Mouse (Mus musculus): ENCODE measurements around the gene Gnaq. TPM values are rescaled to one million over a fixed set of nuclear protein-coding genes. Genes with fewer than 3 reads are reported as not detected.

Gene Gnaq
- total RNA-seq, 2 experiments from 2014 or later = 188 to 210 TPM

DNA sequence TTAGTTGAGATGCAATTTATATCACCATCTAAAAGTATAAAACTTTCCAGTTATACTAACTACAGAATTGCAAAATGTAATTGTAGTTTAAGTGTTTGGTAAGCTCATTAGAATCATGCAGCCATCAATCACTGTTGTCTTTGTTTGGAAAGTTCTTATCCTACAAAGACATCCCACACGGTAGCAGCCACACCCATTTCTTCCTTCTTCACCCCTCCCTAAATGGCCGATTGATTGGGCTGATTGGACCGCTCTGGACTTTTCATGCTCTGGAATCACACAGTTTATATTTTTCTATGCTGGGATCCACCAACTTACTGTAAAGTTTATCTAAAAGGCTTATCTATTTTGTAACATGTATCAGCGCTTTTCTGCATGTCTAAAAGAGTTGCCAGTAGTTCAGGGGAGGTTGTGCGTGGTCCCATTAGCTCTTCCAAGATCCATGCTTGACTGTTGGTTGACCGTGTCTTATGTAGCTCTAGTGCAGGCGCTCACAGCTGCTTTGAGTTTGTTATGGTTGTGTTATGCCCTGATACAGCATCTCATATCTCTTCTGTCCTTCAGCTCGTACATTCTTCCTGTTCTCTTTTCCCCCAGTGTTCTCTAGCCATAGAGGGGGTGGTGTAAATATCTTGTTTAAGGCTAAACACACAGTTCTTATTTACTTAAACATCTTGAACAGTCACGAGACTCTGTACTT lies 56.6 kb downstream of the Gnaq start:
- DNase-seq (ENCODE audit: extremely low spot score in 1 of 2, low spot score in 1 of 2) = no peak

- DNase-seq (ENCODE audit: extremely low spot score in 1 of 2, low spot score in 1 of 2) = no peak
These were observed 65.5 kb downstream of the Gnaq start for GRCm38 (mm10) chr19:16198162-16198561.

GRCm38 (mm10) chr19:16201356-16201755 lies 68.7 kb downstream of the Gnaq start:
- DNase-seq (ENCODE audit: extremely low spot score in 1 of 2, low spot score in 1 of 2) = no peak

DNA sequence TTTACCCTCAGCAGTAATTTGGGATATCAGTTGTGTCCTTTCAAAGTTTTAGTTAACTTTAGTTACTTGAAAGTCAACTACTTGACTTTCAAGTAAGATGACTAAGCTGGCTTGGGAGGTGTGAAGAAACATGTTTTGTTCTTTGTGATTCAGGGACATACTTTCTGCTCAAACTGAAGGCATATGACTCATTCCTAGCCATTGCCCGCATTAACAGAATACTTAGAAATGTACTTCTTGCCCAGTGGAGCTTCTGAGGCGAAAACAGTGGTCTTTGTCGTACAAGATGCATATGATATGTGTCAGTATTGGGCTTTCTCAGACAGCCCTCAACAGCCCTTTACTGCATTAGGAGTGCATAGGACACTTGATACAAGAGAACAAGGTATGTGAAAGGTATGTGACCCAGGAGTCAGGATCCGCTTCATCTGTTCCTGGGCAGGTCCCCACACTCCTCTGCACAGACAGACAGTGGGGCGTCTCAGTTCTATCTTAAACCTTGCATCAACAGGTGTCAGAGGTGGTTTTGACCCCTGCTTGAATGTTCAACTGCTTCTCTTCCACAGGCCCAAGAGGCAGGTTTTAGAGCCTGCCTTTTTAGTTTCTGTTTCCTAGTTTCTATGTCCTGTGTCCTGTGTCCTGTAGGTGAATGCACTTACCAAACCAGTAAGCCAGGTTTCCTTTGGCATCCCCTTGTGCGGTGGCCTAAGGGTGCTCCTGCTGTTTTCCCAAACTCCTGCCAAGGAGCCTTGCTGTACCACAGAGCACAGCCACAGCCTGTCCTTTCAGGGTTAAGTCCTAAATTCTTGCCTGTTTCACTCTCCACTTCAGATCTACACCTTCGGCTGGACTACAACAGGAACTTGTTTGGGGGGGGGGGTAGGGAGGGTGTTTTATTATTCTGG lies 72.4 kb downstream of the Gnaq start:
- no peak for DNase-seq (ENCODE audit: extremely low spot score in 1 of 2, low spot score in 1 of 2)

- no peak for DNase-seq (ENCODE audit: extremely low spot score in 1 of 2, low spot score in 1 of 2)
These were observed 77.0 kb downstream of the Gnaq start for GRCm38 (mm10) chr19:16209616-16210015.

- DNase-seq (ENCODE audit: extremely low spot score in 1 of 2, low spot score in 1 of 2) = no peak
These were observed 82.3 kb downstream of the Gnaq start for GRCm38 (mm10) chr19:16214946-16215345.

DNA sequence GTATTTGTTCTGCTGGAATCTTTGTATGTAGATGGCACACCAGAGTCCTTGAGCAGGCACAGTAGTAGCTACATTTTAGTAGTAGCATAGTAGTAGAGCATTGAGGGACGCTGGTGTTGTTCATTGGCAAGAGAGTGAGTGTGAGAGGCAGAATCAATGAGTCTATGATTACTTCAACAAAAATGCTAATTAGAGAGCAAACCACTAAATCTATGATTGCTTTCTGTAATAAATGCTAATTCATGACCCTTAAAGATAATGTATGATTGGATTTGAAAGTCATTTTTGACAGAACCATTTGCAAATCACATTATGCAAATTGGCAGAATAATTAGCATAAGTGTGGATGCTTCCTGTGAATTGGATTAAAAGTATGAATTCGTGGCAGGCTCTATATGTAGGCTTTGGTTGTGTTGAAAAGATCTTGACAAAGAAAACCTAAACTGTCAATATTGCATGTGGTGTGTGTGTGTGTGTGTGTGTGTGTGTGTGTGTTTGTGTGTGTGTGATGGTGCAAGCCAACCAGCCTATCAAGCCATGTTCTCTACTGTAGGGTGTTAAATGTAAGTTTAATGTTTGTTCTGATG lies 82.9 kb downstream of the Gnaq start:
- DNase-seq (ENCODE audit: extremely low spot score in 1 of 2, low spot score in 1 of 2) = no peak

- no peak for DNase-seq (ENCODE audit: extremely low spot score in 1 of 2, low spot score in 1 of 2)
These were observed 87.3 kb downstream of the Gnaq start for GRCm38 (mm10) chr19:16219978-16220377.

DNA sequence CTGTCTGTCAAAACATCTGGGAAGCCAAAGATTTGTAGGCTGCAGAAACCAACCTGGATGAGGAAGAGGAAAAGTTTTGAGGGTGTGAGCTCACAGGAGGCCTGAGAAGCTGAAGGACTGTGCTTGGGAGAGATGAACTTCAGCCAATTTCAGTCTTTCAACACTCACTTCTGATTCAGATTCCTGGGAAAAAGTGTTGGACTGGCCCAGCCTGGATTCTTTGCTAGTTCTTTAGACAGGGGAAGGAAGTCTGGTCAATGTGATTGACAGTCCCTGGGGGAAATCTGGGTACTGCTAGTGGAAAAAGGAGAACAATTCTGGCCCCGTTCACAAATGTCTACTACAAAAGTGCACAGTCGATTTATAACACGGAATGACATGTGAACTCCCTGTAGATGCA lies 89.9 kb downstream of the Gnaq start:
- no peak for DNase-seq (ENCODE audit: extremely low spot score in 1 of 2, low spot score in 1 of 2)

DNA sequence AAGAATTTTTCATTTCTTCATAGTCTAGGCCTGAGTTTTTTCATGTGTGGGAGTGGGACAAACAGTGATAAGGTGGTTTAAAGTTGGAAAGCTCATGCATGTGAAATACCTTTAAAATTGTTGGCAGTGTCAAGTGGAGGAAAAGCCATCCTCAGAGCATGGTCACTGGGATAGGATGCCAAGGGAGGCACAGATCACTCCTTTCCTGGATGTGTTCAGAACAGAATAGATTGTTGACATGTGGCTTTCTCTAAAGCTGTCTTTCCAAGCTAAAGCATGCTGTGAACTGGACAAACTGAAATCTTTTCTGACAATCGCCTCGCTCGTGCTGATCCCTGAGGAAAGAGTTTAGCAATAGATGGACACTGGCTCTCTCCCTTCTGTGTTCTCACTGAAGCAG lies 90.5 kb downstream of the Gnaq start:
- DNase-seq (ENCODE audit: extremely low spot score in 1 of 2, low spot score in 1 of 2) = no peak

DNA sequence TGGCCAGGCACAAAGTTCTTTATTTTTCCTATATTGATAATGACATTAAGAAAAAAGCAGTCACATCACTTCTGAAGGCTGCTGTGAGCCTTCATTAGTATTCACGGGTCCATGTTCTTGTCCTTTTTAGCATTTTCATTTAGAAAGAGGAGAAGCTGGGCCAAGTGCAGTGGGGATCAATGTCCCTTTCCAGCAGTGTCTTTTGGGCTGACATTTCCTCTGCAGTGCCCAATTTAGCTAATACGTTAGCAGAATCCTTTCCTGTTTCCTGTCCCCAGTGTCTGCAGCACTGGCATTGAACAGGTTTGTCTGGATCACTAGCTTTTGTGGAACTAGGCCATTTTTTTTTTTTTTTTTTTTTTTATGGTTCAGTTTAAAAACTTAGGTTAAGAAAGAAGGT lies 92.2 kb downstream of the Gnaq start:
- DNase-seq (ENCODE audit: extremely low spot score in 1 of 2, low spot score in 1 of 2) = no peak

DNA sequence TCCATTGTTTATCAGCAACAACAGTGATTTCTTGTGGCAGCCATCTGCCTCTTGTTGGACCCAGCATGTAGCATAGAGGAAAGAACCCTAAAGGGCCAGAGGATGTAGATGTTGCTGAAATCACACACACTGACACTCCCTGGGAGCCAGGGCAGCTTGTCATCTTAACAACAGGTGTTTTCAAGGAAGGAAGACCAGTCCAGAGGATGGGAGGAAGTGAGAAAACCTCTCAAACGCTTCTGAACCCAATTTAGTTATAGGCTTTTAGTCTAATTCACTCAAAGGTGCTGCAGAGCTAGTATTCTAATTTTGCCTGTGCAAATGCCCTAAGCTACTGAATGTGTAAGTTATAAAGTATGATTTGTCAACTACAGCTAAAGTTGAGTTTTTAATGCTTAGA lies 99.0 kb downstream of the Gnaq start:
- DNase-seq (ENCODE audit: extremely low spot score in 1 of 2, low spot score in 1 of 2) = no peak

GRCm38 (mm10) chr19:16235594-16235993 lies 103.0 kb downstream of the Gnaq start:
- DNase-seq (ENCODE audit: extremely low spot score in 1 of 2, low spot score in 1 of 2) = no peak

DNA sequence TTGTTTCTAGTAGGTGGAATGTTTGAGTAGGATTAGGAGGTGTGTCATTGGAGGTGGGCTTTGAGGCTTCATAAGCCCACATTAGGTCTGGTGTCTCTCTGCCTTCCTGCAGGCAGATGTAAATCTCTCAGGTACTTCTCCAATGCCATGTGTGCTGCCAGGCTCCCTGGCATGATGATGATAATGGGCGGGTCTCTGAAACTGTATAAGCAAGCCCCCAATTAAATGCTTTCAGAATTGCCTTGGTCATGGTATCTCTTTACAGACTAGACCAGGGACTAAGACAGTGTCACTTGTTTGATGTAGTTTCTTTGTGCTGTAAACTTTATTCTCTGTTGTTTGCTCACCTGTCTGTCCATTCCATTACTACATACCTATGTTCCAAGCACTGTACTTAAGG lies 104.4 kb downstream of the Gnaq start:
- DNase-seq (ENCODE audit: extremely low spot score in 1 of 2, low spot score in 1 of 2) = no peak

- DNase-seq (ENCODE audit: extremely low spot score in 1 of 2, low spot score in 1 of 2) = no peak
These were observed 105.4 kb downstream of the Gnaq start for GRCm38 (mm10) chr19:16238072-16238471.

- no peak for DNase-seq (ENCODE audit: extremely low spot score in 1 of 2, low spot score in 1 of 2)
These were observed 105.9 kb downstream of the Gnaq start for GRCm38 (mm10) chr19:16238512-16238911.

DNA sequence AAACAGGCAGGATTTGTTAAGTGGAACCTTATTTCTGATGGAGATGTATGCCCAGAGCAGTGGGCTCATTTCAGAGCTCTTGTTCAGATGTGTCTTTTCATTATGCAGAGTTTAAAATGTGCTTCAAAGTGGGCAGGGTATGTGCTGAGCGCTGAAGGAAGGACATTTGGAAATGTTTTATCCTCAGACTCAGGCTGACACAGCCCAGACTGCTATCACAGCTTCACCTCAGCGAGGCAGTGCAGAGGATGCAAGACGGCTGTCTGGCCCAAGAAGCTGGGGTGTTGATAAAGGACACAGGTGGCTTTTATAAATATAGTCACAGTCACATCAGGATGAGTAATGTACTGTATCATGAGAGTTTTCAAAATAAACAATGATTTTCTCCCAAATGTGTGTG lies 110.1 kb downstream of the Gnaq start:
- no peak for DNase-seq (ENCODE audit: extremely low spot score in 1 of 2, low spot score in 1 of 2)

GRCm38 (mm10) chr19:16249025-16249424 lies 116.4 kb downstream of the Gnaq start:
- no peak for DNase-seq (ENCODE audit: extremely low spot score in 1 of 2, low spot score in 1 of 2)

DNA sequence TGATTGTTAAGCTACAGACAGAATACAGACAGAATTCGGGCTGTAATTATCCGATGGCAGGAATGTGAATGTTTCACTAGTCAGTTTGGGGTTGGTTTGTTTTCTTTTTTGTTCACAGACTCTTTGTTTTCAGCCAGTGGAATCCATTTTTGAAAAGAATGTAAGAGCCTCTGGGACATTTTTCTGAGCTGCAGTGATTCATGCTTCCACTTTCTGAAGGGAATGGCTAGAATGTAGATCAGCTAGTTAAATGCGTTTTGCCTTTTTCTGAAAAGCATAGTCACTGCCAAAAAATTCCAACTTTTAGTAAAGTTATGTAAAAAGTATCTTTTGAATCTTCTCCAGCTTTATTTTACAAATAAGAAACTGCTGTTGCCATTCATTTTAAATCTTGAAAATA lies 118.3 kb downstream of the Gnaq start:
- DNase-seq (ENCODE audit: extremely low spot score in 1 of 2, low spot score in 1 of 2) = no peak

- no peak for DNase-seq (ENCODE audit: extremely low spot score in 1 of 2, low spot score in 1 of 2)
These were observed 119.2 kb downstream of the Gnaq start for GRCm38 (mm10) chr19:16251819-16252218.

DNA sequence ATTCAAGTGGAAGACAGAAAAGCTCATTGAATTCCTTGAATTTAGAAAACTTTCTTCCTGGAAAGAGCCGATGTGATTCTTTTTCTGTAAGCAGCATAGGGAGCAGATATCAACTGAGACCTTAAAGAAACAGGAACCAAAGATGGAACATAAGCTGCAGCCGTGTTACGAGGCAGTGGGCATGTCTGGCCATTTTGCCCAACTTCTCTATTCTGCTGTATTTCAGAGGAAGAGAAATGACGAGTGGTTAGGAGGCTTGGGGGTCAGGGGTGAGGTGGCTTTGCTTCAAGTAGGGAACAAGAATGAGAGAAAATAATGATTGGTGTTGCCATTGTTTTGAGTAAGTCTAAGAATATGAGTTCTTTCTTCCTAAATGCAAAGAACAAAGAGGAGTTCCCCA lies 120.1 kb downstream of the Gnaq start:
- no peak for DNase-seq (ENCODE audit: extremely low spot score in 1 of 2, low spot score in 1 of 2)
